Mouse (Mus musculus) MEL (cell line): ENCODE results near the gene Uxs1. TPM values are rescaled to one million over a fixed set of nuclear protein-coding genes. Genes with fewer than 3 reads are reported as not detected.

Source experiments
- DNase-seq: peaks from one replicate; pipeline ENCODE4 v3.0.0; 2011; ENCODE audit warnings: low read depth, low spot score
- H3K27ac ChIP-seq: 2 replicates; pipeline ENCODE4 v1.5.1; 2012; ENCODE audit warnings: low read depth, mild to moderate bottlenecking, control low read depth, low read length, moderate library complexity; ENCODE audit not compliant: control insufficient read depth
- H3K27me3 ChIP-seq, 2 experiments: fragments of 150-350 bp in 1 of 2; sonication (generic) in 1 of 2; 2 replicates each; pipeline ENCODE4 v1.6.1; 2012; ENCODE audit warnings: low read length in 2 of 2, mild to moderate bottlenecking in 2 of 2, improper control_type of control experiment in 1 of 2, moderate library complexity in 1 of 2; ENCODE audit not compliant: insufficient read depth in 2 of 2, control insufficient read depth in 1 of 2
- H3K36me3 ChIP-seq, 2 experiments: 2 replicates each; pipeline ENCODE4 v1.6.1; 2012 to 2014; ENCODE audit warnings: low read length in 2 of 2, improper control_type of control experiment in 1 of 2, inconsistent platforms in 1 of 2, mild to moderate bottlenecking in 1 of 2; ENCODE audit not compliant: insufficient read depth in 2 of 2, control insufficient read depth in 1 of 2
- H3K4me1 ChIP-seq, 2 experiments: fragments of 150-350 bp in 1 of 2; sonication (generic) in 1 of 2; 2 replicates each; pipeline ENCODE4 v1.6.1; 2012; ENCODE audit warnings: low read length in 2 of 2, improper control_type of control experiment in 1 of 2, mild to moderate bottlenecking in 1 of 2; ENCODE audit not compliant: insufficient read depth in 2 of 2, control insufficient read depth in 1 of 2
- H3K4me3 ChIP-seq, 2 experiments: fragments of 150-350 bp in 1 of 2; sonication (generic) in 1 of 2; 2 replicates each; pipeline ENCODE4 v1.5.1; 2012; ENCODE audit warnings: low read depth in 2 of 2, low read length in 2 of 2, mild to moderate bottlenecking in 2 of 2, moderate library complexity in 2 of 2, control low read depth in 1 of 2, improper control_type of control experiment in 1 of 2; ENCODE audit not compliant: control insufficient read depth in 1 of 2, insufficient read depth in 1 of 2
- H3K79me2 ChIP-seq: 2 replicates; pipeline ENCODE4 v1.6.1; 2012; ENCODE audit warnings: mild to moderate bottlenecking, low read length, moderate library complexity; ENCODE audit not compliant: control insufficient read depth, poor library complexity, insufficient read depth
- H3K9ac ChIP-seq: 2 replicates; pipeline ENCODE4 v1.6.1; 2012; ENCODE audit warnings: low read depth, mild to moderate bottlenecking, control low read depth, low read length, moderate library complexity; ENCODE audit not compliant: control insufficient read depth, poor library complexity, severe bottlenecking
- H3K9me3 ChIP-seq: fragments of 150-350 bp; sonication (generic); replicated peaks from 2 replicates; pipeline ENCODE4 v1.6.1; 2012; ENCODE audit warnings: mild to moderate bottlenecking, low read length, improper control_type of control experiment, moderate library complexity; ENCODE audit not compliant: insufficient read depth
- BHLHE40 ChIP-seq: IDR thresholded peaks from 2 replicates; pipeline ENCODE4 v1.6.1; 2012; ENCODE audit warnings: low read depth, mild to moderate bottlenecking, inconsistent platforms, low read length, improper control_type of control experiment, borderline replicate concordance
- CHD1 ChIP-seq: IDR thresholded peaks from 2 replicates; pipeline ENCODE4 v1.6.1; 2012; ENCODE audit warnings: low read depth, mild to moderate bottlenecking, inconsistent platforms, low read length, improper control_type of control experiment
- CHD2 ChIP-seq: IDR thresholded peaks from 2 replicates; pipeline ENCODE4 v1.6.1; 2011; ENCODE audit warnings: low read length, improper control_type of control experiment
- E2F4 ChIP-seq: IDR thresholded peaks from 2 replicates; pipeline ENCODE4 v1.6.1; 2011; ENCODE audit warnings: low read depth, low read length, improper control_type of control experiment, borderline replicate concordance
- EP300 ChIP-seq, 2 experiments: IDR thresholded peaks; 2 replicates each; pipeline ENCODE4 v1.6.1; 2011; ENCODE audit warnings: improper control_type of control experiment in 2 of 2, low read length in 2 of 2, low read depth in 1 of 2, mild to moderate bottlenecking in 1 of 2
- GABPA ChIP-seq: IDR thresholded peaks from 2 replicates; pipeline ENCODE4 v1.6.1; 2012; ENCODE audit warnings: low read depth, mild to moderate bottlenecking, inconsistent platforms, low read length, improper control_type of control experiment, moderate library complexity
- GATA1 ChIP-seq: IDR thresholded peaks from 2 replicates; pipeline ENCODE4 v1.6.1; 2011; ENCODE audit warnings: low read depth, low read length, improper control_type of control experiment
- KAT2A ChIP-seq: conservative IDR thresholded peaks from 2 replicates; pipeline ENCODE4 v1.6.1; 2012; ENCODE audit warnings: low read depth, low read length, improper control_type of control experiment, inconsistent platforms
- MAX ChIP-seq: IDR thresholded peaks from 2 replicates; pipeline ENCODE4 v1.6.1; 2011; ENCODE audit warnings: low read length, improper control_type of control experiment
- MYB ChIP-seq: IDR thresholded peaks from 2 replicates; pipeline ENCODE4 v1.6.1; 2011; ENCODE audit warnings: mild to moderate bottlenecking, low read depth, low read length, improper control_type of control experiment
- POLR2A ChIP-seq, 2 experiments: IDR thresholded peaks; 2 replicates each; pipeline ENCODE4 v1.6.1; 2011 to 2012; ENCODE audit warnings: low read length in 2 of 2, mild to moderate bottlenecking in 2 of 2, control low read depth in 1 of 2, improper control_type of control experiment in 1 of 2, low read depth in 1 of 2, moderate library complexity in 1 of 2; ENCODE audit not compliant: control insufficient read depth in 1 of 2, insufficient read depth in 1 of 2, poor library complexity in 1 of 2
- POLR2AphosphoS2 ChIP-seq: IDR thresholded peaks from 2 replicates; pipeline ENCODE4 v1.6.1; 2011; ENCODE audit warnings: low read length, improper control_type of control experiment
- POLR2AphosphoS5 ChIP-seq: IDR thresholded peaks from 2 replicates; pipeline ENCODE4 v1.6.1; 2012; ENCODE audit warnings: low read depth, borderline replicate concordance, mild to moderate bottlenecking, inconsistent platforms, low read length, moderate library complexity, mixed read lengths
- RAD21 ChIP-seq: IDR thresholded peaks from 2 replicates; pipeline ENCODE4 v1.6.1; 2011; ENCODE audit warnings: mild to moderate bottlenecking, low read depth, low read length, improper control_type of control experiment
- RCOR1 ChIP-seq: IDR thresholded peaks from 2 replicates; pipeline ENCODE4 v1.6.1; 2012; ENCODE audit warnings: low read depth, mild to moderate bottlenecking, inconsistent platforms, low read length, improper control_type of control experiment
- TBP ChIP-seq: IDR thresholded peaks from 2 replicates; pipeline ENCODE4 v1.8.0; 2011; ENCODE audit warnings: low read depth, low read length, improper control_type of control experiment
- TCF12 ChIP-seq: IDR thresholded peaks from 2 replicates; pipeline ENCODE4 v1.6.1; 2014; ENCODE audit warnings: low read depth, mild to moderate bottlenecking, inconsistent platforms, low read length, improper control_type of control experiment, moderate library complexity
- USF2 ChIP-seq, 2 experiments: IDR thresholded peaks; 2 replicates each; pipeline ENCODE4 v1.6.1; 2011 to 2012; ENCODE audit warnings: improper control_type of control experiment in 2 of 2, low read length in 2 of 2, borderline replicate concordance in 1 of 2, inconsistent platforms in 1 of 2, low read depth in 1 of 2, mild to moderate bottlenecking in 1 of 2; ENCODE audit not compliant: insufficient read depth in 1 of 2
- ZNF384 ChIP-seq: IDR thresholded peaks from 2 replicates; pipeline ENCODE4 v1.6.1; 2012; ENCODE audit warnings: low read depth, mild to moderate bottlenecking, inconsistent platforms, low read length, improper control_type of control experiment
- polyA plus RNA-seq, 2 experiments: library from polyadenylated mRNA; stranded (reverse) in 1 of 2; unstranded in 1 of 2; fragments of >175 nt in 1 of 2; fragments of >200 nt in 1 of 2; gene quantifications; 2 replicates each; pipeline versions ENCODE4 v1.2.1 to v1.2.4; 2012; ENCODE audit warnings: low replicate concordance in 2 of 2, low read depth in 1 of 2; ENCODE audit not compliant: insufficient read length in 2 of 2, insufficient read depth in 1 of 2, missing spikeins in 1 of 2
- total RNA-seq: library from RNA; depleted of rRNA; stranded (reverse); fragments of 300-350 nt; gene quantifications from 2 replicates; pipeline ENCODE4 v1.2.3, GENCODE M21; 2012

Uxs1 gene
- total and polyA plus RNA-seq, 3 experiments, result 16.9 to 26.2 TPM; not detected in 1

GRCm38 (mm10) chr1:43811055-43811454, 16.5 kb downstream of the Uxs1 start (continued):
- TF ChIP-seq CHD1 (no peak), BHLHE40 (no peak), ZNF384 (no peak), CHD2 (no peak), MAX (no peak), E2F4 (no peak), GABPA (no peak), MYB (no peak), KAT2A (no peak), RAD21 (no peak), TBP (0 out of 2 replicates have a peak, but pooled peaks have one; percentile 21), TCF12 (peak; percentile 57; the same call in 1 of the 2 replicates), POLR2A (IDR thresholded peaks at IDR 0.05; ENCODE audit: control insufficient read depth in 1 of 2, insufficient read depth in 1 of 2, low read depth in 1 of 2, low read length in 2 of 2, poor library complexity in 1 of 2) (no peak), USF2 (IDR thresholded peaks at IDR 0.05; ENCODE audit: borderline replicate concordance in 1 of 2, insufficient read depth in 1 of 2, low read depth in 1 of 2, low read length in 2 of 2) (no peak)
- TF ChIP-seq, all 39 proteins: peak for 9

DNA sequence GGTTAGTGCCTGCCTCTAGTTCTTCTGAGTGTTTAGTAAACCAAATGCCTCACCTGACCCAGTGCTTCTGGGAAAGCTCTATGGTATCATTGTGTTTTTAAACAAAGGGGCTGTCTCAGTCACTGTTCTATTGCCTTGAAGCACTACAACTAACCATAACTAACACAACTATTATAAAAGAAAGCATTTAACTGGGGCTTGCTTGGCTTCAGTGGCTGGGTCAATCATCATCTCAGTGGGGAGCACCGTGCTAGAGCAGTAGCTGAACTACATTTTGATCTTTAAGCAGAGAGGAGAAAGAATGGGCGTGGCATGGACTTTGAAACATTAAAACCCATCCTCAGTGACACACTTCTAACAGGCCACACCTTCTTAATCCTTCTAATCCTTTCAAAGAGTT, 18.2 kb downstream of the Uxs1 start:
- peaks cover 9% of the 10 kb centered on the region; the same call in 1 of the 2 replicates for H3K79me2 ChIP-seq
- no peak overlapping the region for H3K9ac ChIP-seq
- H3K9me3 ChIP-seq, result no peaks in the 10 kb centered on the region
- H3K4me3 ChIP-seq, result no peak overlapping the region
- no peak for DNase-seq
- TF ChIP-seq RCOR1 (no peak), KAT2A (no peak), GABPA (no peak), POLR2AphosphoS5 (no peak)
- H3K27me3 ChIP-seq, result no peaks in the 10 kb centered on the region
- peaks cover 6 to 22% of the 10 kb centered on the region in 2 experiments for H3K36me3 ChIP-seq
- H3K4me1 ChIP-seq, result peaks cover 9 to 15% of the 10 kb centered on the region in 2 experiments
- H3K27ac ChIP-seq, result no peak overlapping the region

- H3K4me3 ChIP-seq, result no peak overlapping the region
- no peaks in the 10 kb centered on the region for H3K9me3 ChIP-seq
- H3K27ac ChIP-seq, result no peak overlapping the region
- no peak overlapping the region for H3K9ac ChIP-seq
- H3K36me3 ChIP-seq, result peaks cover 10 to 12% of the 10 kb centered on the region in 2 experiments
- H3K4me1 ChIP-seq, result peaks cover 0 to 3% of the 10 kb centered on the region in 2 experiments; a peak in 2 of 4 replicates
- H3K79me2 ChIP-seq, result peaks cover 1% of the 10 kb centered on the region; the same call in 1 of the 2 replicates
- peak; percentile 57 for DNase-seq
- no peaks in the 10 kb centered on the region for H3K27me3 ChIP-seq
- TF ChIP-seq TCF12 (peak; percentile 77), EP300 (IDR thresholded peaks at IDR 0.05; ENCODE audit: low read depth in 1 of 2, low read length in 2 of 2) (peak in 1 of 2 experiments; percentile 54; a peak in 2 of 4 replicates), POLR2AphosphoS2 (no peak), GATA1 (peak; percentile 49; the same call in 1 of the 2 replicates)
These were observed 23.6 kb downstream of the Uxs1 start for GRCm38 (mm10) chr1:43803906-43804474.
